Mouse (Mus musculus): ENCODE results near the gene Zfp973. TPM values are rescaled to one million over a fixed set of nuclear protein-coding genes. Genes with fewer than 3 reads are reported as not detected.
"Not testable (repeated sequence)": the region's sequence is repeated elsewhere in the genome, so short reads cannot be mapped to it uniquely, and the experiment has no call there.

Zfp973 gene
- polyA plus RNA-seq (2015; fragmentation: Nextera tagmentation; extraction: Ambion mirVana): 9.3 and 9.6 TPM in 2 replicates

- not testable (repeated sequence) for H3K27me3 ChIP-seq (replicated peaks); H3K9ac ChIP-seq; H3K27ac ChIP-seq; ATAC-seq (ENCODE audit: insufficient read depth, low FRiP score, low read depth); H3K4me3 ChIP-seq (replicated peaks); H3K4me2 ChIP-seq; H3K36me3 ChIP-seq; H3K4me1 ChIP-seq; H3K9me3 ChIP-seq
- WGBS: no CpG with 5 or more reads among the region's 6 CpGs
These were observed at the start of gene Zfp973 for GRCm38 (mm10) chr2:176670222-176670621. Gene Zfp973 (plus strand): TSS chr2:176670522.

GRCm38 (mm10) chr2:176636244-176636643, 34.1 kb upstream of the Zfp973 start, which contains the start of gene Gm14308:
Gene Gm14308 (minus strand): TSS chr2:176636344.
- not testable (repeated sequence) for H3K27me3 ChIP-seq (replicated peaks); ATAC-seq (ENCODE audit: insufficient read depth, low FRiP score, low read depth); H3K9ac ChIP-seq; H3K4me3 ChIP-seq (replicated peaks); H3K36me3 ChIP-seq; H3K4me2 ChIP-seq; H3K27ac ChIP-seq; H3K9me3 ChIP-seq; H3K4me1 ChIP-seq
- WGBS: no CpG with 5 or more reads among the region's 4 CpGs

GRCm38 (mm10) chr2:176708051-176708450, 37.7 kb downstream of the Zfp973 start, which contains the start of gene Gm14305:
Gene Gm14305 (plus strand): TSS chr2:176708328.
- peak within 1 kb of the TSS; percentile 37 for H3K4me2 ChIP-seq
- H3K9ac ChIP-seq; H3K9me3 ChIP-seq; H3K36me3 ChIP-seq; H3K4me1 ChIP-seq; H3K27me3 ChIP-seq (replicated peaks); ATAC-seq (ENCODE audit: insufficient read depth, low FRiP score, low read depth); H3K27ac ChIP-seq: not testable (repeated sequence)
- 0% methylated on average over 2 of the region's 6 CpGs for WGBS
- peak within 1 kb of the TSS; percentile 47 for H3K4me3 ChIP-seq (replicated peaks)

Other genes starting within 250 kb of the Zfp973 start
- 12.2 and 14.1 TPM in 2 replicates for gene Gm14435, start 246.9 kb upstream of the Zfp973 start, polyA plus RNA-seq (2015; fragmentation: Nextera tagmentation; extraction: Ambion mirVana)
- 2.0 and 4.1 TPM in 2 replicates for gene Gm14434, start 183.7 kb upstream of the Zfp973 start, polyA plus RNA-seq (2015; fragmentation: Nextera tagmentation; extraction: Ambion mirVana)
- not detected in 2 replicates for gene Zfp967, start 149.5 kb upstream of the Zfp973 start, polyA plus RNA-seq (2015; fragmentation: Nextera tagmentation; extraction: Ambion mirVana)
- gene Gm14308, start 34.2 kb upstream of the Zfp973 start, polyA plus RNA-seq (2015; fragmentation: Nextera tagmentation; extraction: Ambion mirVana): 21.1 and 22.5 TPM in 2 replicates
- 29.6 and 30.6 TPM in 2 replicates for gene Gm14305, start 37.8 kb downstream of the Zfp973 start, polyA plus RNA-seq (2015; fragmentation: Nextera tagmentation; extraction: Ambion mirVana)
- 15.6 and 16.9 TPM in 2 replicates for gene Gm14295, start 128.1 kb downstream of the Zfp973 start, polyA plus RNA-seq (2015; fragmentation: Nextera tagmentation; extraction: Ambion mirVana)
- not detected in 2 replicates for gene Gm14408, start 160.6 kb downstream of the Zfp973 start, polyA plus RNA-seq (2015; fragmentation: Nextera tagmentation; extraction: Ambion mirVana)